Mouse (Mus musculus) layer of hippocampus, adult 6 months (tissue): ENCODE data around the gene Rassf6. TPM values are rescaled to one million over a fixed set of nuclear protein-coding genes. Genes with fewer than 3 reads are reported as not detected.

ENCODE experiments used
- long read RNA-seq, 2 experiments: library from polyadenylated mRNA; unstranded; transcript quantifications; one replicate each; pipeline ENCODE4 v2.0.0; 2019 to 2020
- polyA plus RNA-seq: library from polyadenylated mRNA; unstranded; fragments of <200 nt; fragmentation: Nextera tagmentation; gene quantifications from 2 replicates; pipeline ENCODE4 v1.2.3, GENCODE M21; 2021

Gene Rassf6
- 0.21 and 0.28 TPM in 2 replicates for polyA plus RNA-seq
- long read RNA-seq, experiment 1, partial matches to known transcripts = 0 of 1 reads
- long read RNA-seq, experiment 1, other reads (novel, unspliced or antisense) = 0 of 1 reads
- long read RNA-seq, experiment 2, partial matches to known transcripts = 0 of 7 reads
- long read RNA-seq, experiment 2, other reads (novel, unspliced or antisense) = 2 of 7 reads

DNA sequence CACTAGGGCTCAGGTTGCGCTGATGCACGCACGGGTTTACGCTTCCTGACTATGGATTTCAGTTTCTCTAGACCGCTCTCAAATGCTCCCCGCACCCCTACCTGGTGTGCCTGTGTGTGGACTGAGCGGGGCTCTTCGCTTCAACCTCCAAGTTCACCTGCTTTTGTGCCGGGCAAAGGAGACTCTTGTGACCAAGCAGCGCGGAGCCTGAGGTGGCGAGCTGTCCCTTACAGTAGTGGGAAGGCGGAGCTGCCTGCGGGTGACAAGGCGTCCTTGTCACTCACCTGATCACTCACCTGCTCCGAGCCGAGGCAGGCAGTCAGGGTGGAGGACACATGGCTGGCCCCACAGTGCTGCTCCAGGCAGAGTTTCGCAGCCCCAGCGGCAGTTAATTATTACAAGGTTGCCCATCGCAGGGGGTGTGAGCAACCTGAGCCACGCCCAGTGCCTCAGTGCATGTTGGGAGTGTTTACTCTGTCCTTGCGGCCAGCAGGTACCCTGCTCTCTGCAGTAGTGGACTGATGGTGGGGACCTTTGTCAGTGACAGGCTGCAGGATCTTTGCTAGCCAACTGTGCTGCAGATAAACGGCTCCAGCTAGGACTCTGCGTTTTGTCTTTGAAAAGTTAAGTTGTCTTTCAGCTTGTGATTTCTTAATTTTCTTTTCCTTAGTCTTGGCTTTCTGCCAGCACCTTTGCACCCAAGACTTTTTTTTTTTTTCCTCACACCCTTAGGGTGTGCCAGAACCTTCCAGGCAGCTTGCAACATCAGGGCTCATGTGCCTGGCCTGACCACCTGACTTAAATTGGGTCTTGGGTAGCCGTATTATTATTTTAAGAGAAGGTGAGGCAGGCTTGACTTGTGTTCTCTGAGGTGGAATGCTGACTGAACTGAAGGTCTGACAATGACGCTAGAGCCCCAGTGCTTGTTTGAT is at the start of gene Rassf6:
Gene Rassf6 (minus strand): TSS at position 372 of the 932 bp plus-strand sequence.

DNA sequence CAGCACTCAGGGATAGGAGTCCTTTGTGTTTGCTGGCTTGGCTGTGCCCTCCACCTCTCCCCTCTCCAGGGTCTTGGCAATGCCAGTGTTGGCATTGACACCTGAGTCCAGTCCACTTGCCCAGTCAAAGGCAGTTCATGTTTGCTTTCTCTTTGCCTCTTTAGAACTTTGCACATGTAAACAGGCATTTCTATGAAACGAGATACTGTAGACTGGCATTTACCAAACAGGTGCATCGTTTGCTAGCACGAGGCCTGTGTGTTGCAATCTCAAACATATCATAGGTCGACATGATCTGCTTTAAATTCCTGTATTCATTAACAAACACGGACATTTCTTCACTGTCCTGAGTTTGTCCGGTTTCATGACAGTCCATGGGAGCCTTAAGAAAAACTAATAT is 79.7 kb downstream of the Rassf6 start, which contains the start of gene 5830473C10Rik:
Gene 5830473C10Rik (plus strand): TSS at position 365 of the 400 bp plus-strand sequence.

Other genes with a start within 250 kb of the Rassf6 start
- not detected in 2 replicates for gene Alb, start 179.8 kb downstream of the Rassf6 start, polyA plus RNA-seq
- gene Afp, start 149.9 kb downstream of the Rassf6 start, polyA plus RNA-seq = 0.06 and 0.16 TPM in 2 replicates
- gene Afm, start 121.7 kb downstream of the Rassf6 start, polyA plus RNA-seq = not detected in 2 replicates
- not detected in 2 replicates for gene 5830473C10Rik, start 79.5 kb downstream of the Rassf6 start, polyA plus RNA-seq
- 4.0 and 8.0 TPM in 2 replicates for gene Cxcl5, start 118.7 kb upstream of the Rassf6 start, polyA plus RNA-seq
- not detected in 2 replicates for gene Ppbp, start 127.9 kb upstream of the Rassf6 start, polyA plus RNA-seq
- gene Pf4, start 131.8 kb upstream of the Rassf6 start, polyA plus RNA-seq = 6.7 and 8.5 TPM in 2 replicates
- not detected in 2 replicates for gene Cxcl3, start 145.4 kb upstream of the Rassf6 start, polyA plus RNA-seq
- not detected in 2 replicates for gene Cxcl15, start 153.9 kb upstream of the Rassf6 start, polyA plus RNA-seq